Mouse (Mus musculus): ENCODE measurements around the gene Csrnp3.

GRCm38 (mm10) chr2:65985706-65986105, 140.1 kb downstream of the Csrnp3 start:
- no peak for TF ChIP-seq POLR2A (IDR thresholded peaks at IDR 0.05; ENCODE audit: low read depth, low read length)
- TF ChIP-seq CTCF (conservative IDR thresholded peaks at IDR 0.05; ENCODE audit: insufficient read depth, insufficient read length, low read depth, low read length): no peak
